Mouse (Mus musculus) cerebellum, adult 9-10 months (tissue): ENCODE measurements around the gene Eps8.
"Not testable (repeated sequence)": the region's sequence is repeated elsewhere in the genome, so short reads cannot be mapped to it uniquely, and the experiment has no call there.

Experiments used
- DNase-seq: peaks from one replicate; pipeline ENCODE4 v3.0.0; 2022

The Eps8 gene

GRCm38 (mm10) chr6:137470901-137471598 lies 183.6 kb downstream of the Eps8 start:
- peak; percentile 77 for DNase-seq

GRCm38 (mm10) chr6:137469541-137469940 lies 185.1 kb downstream of the Eps8 start:
- no peak for DNase-seq

- DNase-seq: no peak
These were observed 187.0 kb downstream of the Eps8 start for GRCm38 (mm10) chr6:137467696-137468095.

- no peak for DNase-seq
These were observed 188.4 kb downstream of the Eps8 start for GRCm38 (mm10) chr6:137466256-137466655.

- peak; percentile 94 for DNase-seq
These were observed 189.4 kb downstream of the Eps8 start for GRCm38 (mm10) chr6:137465253-137465652.

- peak; percentile 34 for DNase-seq
These were observed 190.9 kb downstream of the Eps8 start for GRCm38 (mm10) chr6:137463771-137464170.

- DNase-seq: no peak
These were observed 196.5 kb downstream of the Eps8 start for GRCm38 (mm10) chr6:137458136-137458535.

GRCm38 (mm10) chr6:137457210-137457609 lies 197.5 kb downstream of the Eps8 start:
- DNase-seq: no peak

GRCm38 (mm10) chr6:137456064-137456463 lies 198.6 kb downstream of the Eps8 start:
- DNase-seq: no peak

- DNase-seq: peak; percentile 74
These were observed 199.1 kb downstream of the Eps8 start for GRCm38 (mm10) chr6:137455537-137456041.

- DNase-seq: not testable (repeated sequence)
These were observed 208.6 kb downstream of the Eps8 start for GRCm38 (mm10) chr6:137446116-137446515.

GRCm38 (mm10) chr6:137443089-137443488 lies 211.6 kb downstream of the Eps8 start:
- no peak for DNase-seq

- no peak for DNase-seq
These were observed 213.9 kb downstream of the Eps8 start for GRCm38 (mm10) chr6:137440559-137441486.

- DNase-seq: no peak
These were observed 216.6 kb downstream of the Eps8 start for GRCm38 (mm10) chr6:137437902-137438580.

GRCm38 (mm10) chr6:137437486-137437885 lies 217.2 kb downstream of the Eps8 start:
- DNase-seq: no peak

GRCm38 (mm10) chr6:137433521-137434137 lies 221.0 kb downstream of the Eps8 start:
- no peak for DNase-seq
